Mouse (Mus musculus) lung, postnatal 14 days (tissue): ENCODE data around the gene Dpp4.

Experiments used
- DNase-seq: peaks from one replicate; pipeline ENCODE4 v3.0.0; 2021

Dpp4 gene

GRCm38 (mm10) chr2:62356606-62357005 lies 55.4 kb downstream of the Dpp4 start:
- no peak for DNase-seq

- no peak for DNase-seq
Measured at GRCm38 (mm10) chr2:62355766-62356165, 56.3 kb downstream of the Dpp4 start.

DNA sequence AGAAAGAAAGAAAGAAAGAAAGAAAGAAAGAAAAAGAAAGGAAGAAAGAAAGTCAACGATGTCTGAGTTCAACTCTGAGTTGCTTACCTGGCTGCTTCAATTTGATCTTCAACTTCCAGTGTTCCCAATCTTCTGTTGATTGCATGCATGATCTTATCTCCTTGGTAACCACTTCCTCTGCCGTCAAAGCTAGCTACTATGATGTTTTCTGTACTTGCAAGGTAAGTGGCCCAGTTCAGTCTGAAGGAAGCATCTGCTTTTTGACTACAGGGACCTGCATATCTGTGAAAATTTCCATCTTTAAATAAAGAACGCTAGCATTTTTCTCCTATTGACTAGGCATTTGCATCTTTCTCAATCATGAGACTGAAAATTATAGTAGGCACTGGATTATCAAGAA lies 60.0 kb downstream of the Dpp4 start:
- DNase-seq, result no peak

DNA sequence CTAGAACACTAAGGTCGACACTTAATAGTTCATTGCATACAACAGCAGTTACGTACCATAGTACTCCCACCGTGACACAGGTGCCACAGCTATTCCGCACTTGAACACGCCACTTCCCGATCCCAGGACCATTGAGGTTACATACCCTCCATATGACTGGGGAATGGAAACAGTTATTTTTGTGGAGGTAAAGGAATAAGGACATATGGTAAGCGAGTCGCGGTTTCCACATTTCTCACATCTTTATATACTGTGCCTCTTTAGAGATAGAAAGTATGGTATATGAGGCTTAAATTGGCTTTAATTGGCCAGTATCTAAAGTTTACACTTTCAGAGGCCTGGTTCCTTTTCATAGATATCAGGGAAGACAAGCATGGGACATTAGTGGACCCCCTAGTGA lies 64.3 kb downstream of the Dpp4 start:
- no peak for DNase-seq

- DNase-seq, result no peak
Measured at GRCm38 (mm10) chr2:62346771-62347170, 65.3 kb downstream of the Dpp4 start.

- no peak for DNase-seq
Measured at GRCm38 (mm10) chr2:62344367-62344766, 67.7 kb downstream of the Dpp4 start.

GRCm38 (mm10) chr2:62341734-62342128 lies 70.3 kb downstream of the Dpp4 start:
- no peak for DNase-seq

GRCm38 (mm10) chr2:62341061-62341733 lies 70.8 kb downstream of the Dpp4 start:
- DNase-seq, result no peak

DNA sequence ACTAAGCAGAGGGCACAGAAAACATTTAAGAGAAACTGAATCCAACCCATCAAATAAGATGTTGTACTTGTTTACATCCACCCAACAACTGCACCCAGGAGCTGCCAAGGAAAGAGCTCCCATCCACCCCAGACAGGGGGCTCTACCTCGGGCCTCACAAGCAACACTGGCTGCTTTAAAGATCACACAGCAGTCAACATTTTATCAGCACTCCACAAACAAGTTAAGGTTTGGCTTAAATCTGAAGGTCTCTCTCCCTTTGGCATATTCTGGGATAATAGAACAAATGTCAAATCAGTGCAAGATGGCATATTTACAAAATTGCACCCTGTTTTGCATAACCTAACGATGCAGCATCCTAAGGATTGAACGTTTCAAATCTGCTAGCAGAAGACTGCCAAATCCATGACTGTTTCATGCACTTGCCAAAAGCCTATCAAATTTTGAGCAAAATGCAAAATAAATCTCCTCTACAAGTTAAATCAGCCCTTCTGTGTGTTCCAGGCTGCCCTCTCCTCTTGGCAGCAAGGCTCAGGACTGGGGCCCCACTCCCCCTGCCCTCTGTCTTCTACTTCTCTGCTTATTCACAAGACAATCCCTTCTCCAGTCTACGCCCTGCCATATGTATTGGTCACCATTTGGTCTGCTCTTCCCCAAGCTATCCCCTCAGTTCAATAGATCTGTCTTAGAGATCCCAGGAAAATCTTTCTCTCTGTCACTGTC lies 72.6 kb downstream of the Dpp4 start:
- DNase-seq, result no peak

- no peak for DNase-seq
Measured at GRCm38 (mm10) chr2:62337086-62337485, 74.9 kb downstream of the Dpp4 start.

GRCm38 (mm10) chr2:62334397-62335243 lies 77.4 kb downstream of the Dpp4 start:
- DNase-seq, result no peak

GRCm38 (mm10) chr2:62332465-62332864 lies 79.6 kb downstream of the Dpp4 start:
- no peak for DNase-seq

GRCm38 (mm10) chr2:62331913-62332312 lies 80.1 kb downstream of the Dpp4 start:
- no peak for DNase-seq

GRCm38 (mm10) chr2:62325388-62325787 lies 86.6 kb downstream of the Dpp4 start:
- DNase-seq, result no peak

GRCm38 (mm10) chr2:62323078-62323637 lies 88.9 kb downstream of the Dpp4 start:
- no peak for DNase-seq

DNA sequence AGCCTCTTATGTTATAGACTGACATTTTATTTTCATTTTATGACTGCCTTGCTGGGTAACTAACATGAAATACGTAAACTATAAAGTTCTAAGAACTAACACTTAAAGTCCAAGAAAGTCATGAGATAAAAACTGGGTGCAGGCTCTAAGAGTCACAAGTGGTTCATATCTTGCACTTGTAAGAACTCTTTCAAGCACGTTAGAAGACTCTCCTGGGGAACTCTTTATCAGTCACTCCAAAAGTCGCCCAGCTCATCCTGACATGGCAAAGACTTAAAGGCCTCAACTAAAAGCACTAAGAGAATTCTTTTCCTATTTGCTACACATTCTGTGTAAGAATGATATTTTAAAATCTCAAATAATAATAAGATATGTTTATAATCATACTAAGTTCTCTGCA lies 92.5 kb downstream of the Dpp4 start:
- DNase-seq, result no peak

GRCm38 (mm10) chr2:62316930-62317329 lies 95.1 kb downstream of the Dpp4 start:
- DNase-seq, result no peak

DNA sequence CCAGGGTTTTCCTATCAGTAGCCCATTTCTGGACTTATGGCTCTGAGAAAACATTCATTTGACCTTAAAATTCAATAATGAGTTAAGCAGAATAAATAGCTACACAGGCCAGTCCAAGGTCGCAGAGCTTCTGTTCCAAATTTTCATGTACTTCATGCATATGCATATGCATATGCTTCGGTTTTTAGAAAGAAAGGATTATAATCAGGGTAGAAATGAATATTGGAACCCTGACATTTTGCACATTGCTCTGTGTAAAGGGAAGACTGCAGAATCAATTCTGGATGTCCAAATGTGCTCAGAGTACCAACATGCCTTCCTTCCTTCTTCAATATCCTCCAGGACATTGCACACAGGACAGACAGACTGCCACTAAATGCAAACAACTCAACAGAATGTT lies 104.6 kb downstream of the Dpp4 start:
- no peak for DNase-seq

DNA sequence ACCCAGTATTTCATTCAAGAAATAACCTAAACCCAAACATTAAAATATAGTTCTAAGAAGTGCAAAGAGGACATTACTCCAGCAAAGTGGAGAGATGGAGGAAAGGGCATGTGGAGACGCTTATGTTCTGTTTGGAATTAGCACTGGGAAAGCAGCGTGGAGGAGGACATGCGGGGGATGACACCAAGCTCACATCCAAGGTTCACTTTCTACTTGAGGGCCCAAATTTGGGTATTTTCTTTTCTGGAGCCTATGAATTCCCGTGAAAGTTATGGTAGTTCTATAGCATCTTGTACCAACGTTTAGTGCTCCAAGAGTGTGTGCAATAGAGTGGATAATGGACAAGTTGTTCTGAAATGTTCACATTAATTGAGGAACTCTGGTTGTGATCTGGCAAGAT lies 105.1 kb downstream of the Dpp4 start:
- no peak for DNase-seq

DNA sequence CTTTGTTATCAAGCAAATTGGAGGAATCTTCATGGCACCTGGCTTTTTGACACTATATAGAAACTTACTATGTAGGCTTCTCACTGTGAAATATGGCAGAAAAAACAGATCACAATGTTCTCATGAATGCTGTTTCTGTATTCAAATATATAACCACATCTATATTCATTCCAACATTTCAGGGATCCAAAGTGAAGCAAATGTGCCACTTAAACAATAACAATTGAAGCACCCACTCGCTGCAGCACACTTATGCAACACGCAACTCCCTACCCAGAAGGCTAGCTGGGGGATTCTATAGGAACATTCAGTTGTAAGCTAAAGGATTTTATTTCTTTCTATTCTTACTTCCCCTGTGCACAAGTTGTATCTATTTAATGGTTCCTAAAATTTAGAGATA lies 110.3 kb downstream of the Dpp4 start:
- no peak for DNase-seq

DNA sequence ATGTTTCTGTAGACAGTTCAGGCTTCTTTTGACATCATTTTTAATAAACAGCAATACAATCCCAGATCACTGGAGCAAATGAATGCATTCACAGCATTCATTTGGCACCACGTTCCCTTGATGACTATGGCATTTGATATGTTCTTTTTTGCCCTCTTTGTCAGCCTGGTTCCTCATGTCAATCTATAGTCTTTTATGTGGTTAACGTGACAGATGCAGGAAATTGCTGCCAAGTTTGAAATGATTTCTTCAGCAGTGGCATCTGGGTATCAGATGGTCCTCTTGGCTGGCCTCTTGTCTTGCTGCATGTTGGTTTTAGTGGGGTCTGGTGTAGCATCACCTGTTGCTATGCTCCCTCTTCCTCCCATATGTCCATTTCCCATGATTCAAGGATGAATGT lies 118.2 kb downstream of the Dpp4 start:
- DNase-seq, result no peak

DNA sequence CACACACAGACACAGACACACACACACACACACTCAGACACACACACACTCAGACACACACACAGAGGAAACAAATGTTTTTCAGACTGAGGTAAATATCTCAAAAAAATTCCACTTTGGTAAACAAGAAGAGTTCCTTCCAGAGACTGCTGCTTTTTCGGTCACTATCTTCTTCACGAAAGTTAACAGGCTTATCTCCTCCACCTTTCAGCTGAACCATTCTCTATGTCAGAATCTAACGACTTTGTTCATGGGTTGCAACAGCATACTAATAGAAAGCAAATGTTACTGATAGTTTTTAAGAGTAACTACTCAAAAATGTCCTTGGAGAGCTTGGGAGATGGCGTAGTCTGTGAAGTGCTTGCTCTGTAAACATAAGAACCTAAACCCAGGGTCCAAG lies 124.5 kb downstream of the Dpp4 start:
- no peak for DNase-seq

DNA sequence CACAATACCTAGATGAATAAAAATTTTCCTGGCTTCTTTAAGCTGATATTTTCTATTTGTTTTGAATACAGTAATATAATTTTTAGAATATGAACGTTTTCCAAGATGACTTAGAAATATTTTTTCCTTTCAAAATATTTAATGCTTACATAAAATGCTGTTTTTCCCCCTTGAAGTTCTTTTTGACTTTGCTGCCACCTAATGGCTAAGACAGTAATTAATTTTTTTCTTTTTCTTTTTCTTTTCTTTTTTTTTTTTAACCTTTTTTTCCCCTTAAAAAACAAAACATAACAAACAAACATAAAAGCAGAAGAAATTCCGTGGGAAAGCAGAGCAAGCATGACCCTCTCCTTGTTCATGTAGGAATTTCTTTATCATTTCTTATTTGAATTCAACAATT lies 126.2 kb downstream of the Dpp4 start:
- no peak for DNase-seq

DNA sequence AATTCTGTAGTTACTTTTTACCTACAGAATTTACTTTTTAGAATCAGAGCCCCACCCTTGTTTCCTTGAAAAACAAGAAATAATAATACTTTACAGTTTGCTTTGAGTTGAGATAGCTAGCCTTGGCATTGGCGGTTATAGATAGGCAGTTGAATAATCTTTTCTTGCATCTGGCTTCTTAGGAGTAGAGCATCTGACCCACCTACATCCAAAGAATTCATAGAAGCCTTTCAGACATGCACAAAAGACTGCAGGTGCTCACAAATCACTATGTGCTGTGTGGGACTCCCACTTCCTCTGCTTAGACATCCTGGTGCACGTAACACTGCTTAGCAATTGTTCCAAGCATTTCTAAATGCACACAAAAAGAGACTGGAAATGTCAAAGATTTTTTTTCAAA lies 127.0 kb downstream of the Dpp4 start:
- DNase-seq, result no peak
